ENCODE assay signal across 12 mouse cellular contexts in the genomic region with DNA sequence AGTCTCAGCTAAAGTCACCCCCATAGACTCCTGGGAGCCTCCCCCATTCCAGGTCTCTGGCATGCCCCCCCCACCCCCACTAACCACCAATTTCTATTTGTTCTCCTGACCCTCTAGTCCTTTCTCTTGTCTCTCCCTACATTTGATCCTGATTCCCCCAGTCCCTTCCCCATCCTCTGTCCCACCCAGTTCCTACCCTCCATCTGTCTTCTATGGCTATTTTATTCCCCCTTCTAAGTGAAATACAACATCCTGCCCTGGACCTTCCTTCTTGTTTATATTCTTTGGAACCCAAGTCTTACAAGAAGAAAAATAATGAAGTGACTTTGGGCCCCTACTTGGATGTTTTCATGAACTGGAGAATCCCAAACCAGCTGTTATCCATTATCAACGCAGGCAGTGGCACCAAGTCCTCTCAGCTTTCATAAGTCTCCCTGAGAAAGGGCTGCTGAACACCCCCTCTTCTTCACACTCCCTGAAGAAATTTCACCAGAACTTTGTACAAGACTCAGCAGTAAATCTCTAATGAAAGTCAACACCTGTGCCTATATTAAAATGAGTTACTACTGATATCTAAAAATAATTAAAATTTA.
"Had no signal": no experiment of that assay in that cellular context is flagged by ENCODE, and none has a peak within 500 bp of the region (broad histone marks: within the 10 kb centered on the region; RNA-seq: fewer than 3 reads in every experiment).

No protein-coding gene starts in this region.

- H3K36me3 ChIP-seq: hindbrain, embryonic 10.5 days; hindbrain, embryonic 15.5 days; limb, embryonic 12.5 days; liver, embryonic 13.5 days; midbrain, embryonic 13.5 days had no signal

- H3K27me3 ChIP-seq: hindbrain, embryonic 15.5 days; limb, embryonic 12.5 days; liver, embryonic 13.5 days; midbrain, embryonic 13.5 days had no signal

- H3K27ac ChIP-seq: hindbrain, embryonic 10.5 days; hindbrain, embryonic 15.5 days; layer of hippocampus, adult 2 months; limb, embryonic 12.5 days; liver, embryonic 13.5 days; midbrain, embryonic 13.5 days; stomach, postnatal 0 days had no signal

- H3K4me2 ChIP-seq: hindbrain, embryonic 15.5 days; limb, embryonic 12.5 days; liver, embryonic 13.5 days; midbrain, embryonic 13.5 days had no signal

- H3K4me1 ChIP-seq: hindbrain, embryonic 10.5 days; hindbrain, embryonic 15.5 days; limb, embryonic 12.5 days; liver, embryonic 13.5 days; midbrain, embryonic 13.5 days had no signal

- H3K9ac ChIP-seq: hindbrain, embryonic 15.5 days; limb, embryonic 12.5 days; liver, embryonic 13.5 days; liver, postnatal 0 days; midbrain, embryonic 13.5 days had no signal

- H3K9me3 ChIP-seq: hindbrain, embryonic 10.5 days; hindbrain, embryonic 15.5 days; limb, embryonic 12.5 days; liver, embryonic 13.5 days; midbrain, embryonic 13.5 days had no signal

- ATAC-seq: intestine, embryonic 16.5 days; liver, postnatal 0 days; midbrain, embryonic 13.5 days had no signal

- DNase-seq: liver; liver, embryonic 13.5 days; liver, postnatal 0 days; right cerebral cortex, adult 18-20 months; thymus, postnatal 4 days had no signal

- H3K4me3 ChIP-seq: hindbrain, embryonic 10.5 days; hindbrain, embryonic 15.5 days; layer of hippocampus, adult 2 months; limb, embryonic 12.5 days; liver, embryonic 13.5 days; midbrain, embryonic 13.5 days had no signal
